Mouse (Mus musculus) forebrain, embryonic 13.5 days (tissue): ENCODE data around the gene Srsf10. TPM values are rescaled to one million over a fixed set of nuclear protein-coding genes. Genes with fewer than 3 reads are reported as not detected.

Source experiments
- ATAC-seq: fragments of 200-750 bp; cut with Nextera tagmentation; 2 replicates; pipeline ENCODE4 v1.8.0; 2017
- H3K27ac ChIP-seq: fragments of 300-500 bp; sonication (generic); 2 replicates; pipeline ENCODE4 v1.5.1; 2015; ENCODE audit warnings: inconsistent platforms, mild to moderate bottlenecking, moderate library complexity
- H3K27me3 ChIP-seq: fragments of 300-500 bp; sonication (generic); 2 replicates; pipeline ENCODE4 v1.6.1; 2015; ENCODE audit warnings: mild to moderate bottlenecking, inconsistent platforms
- H3K36me3 ChIP-seq: fragments of 300-500 bp; sonication (generic); 2 replicates; pipeline ENCODE4 v1.6.1; 2015; ENCODE audit warnings: mild to moderate bottlenecking, inconsistent platforms; ENCODE audit not compliant: poor library complexity, severe bottlenecking
- H3K4me1 ChIP-seq: fragments of 300-500 bp; sonication (generic); 2 replicates; pipeline ENCODE4 v1.6.1; 2015; ENCODE audit warnings: inconsistent platforms
- H3K4me2 ChIP-seq: fragments of 300-500 bp; sonication (generic); 2 replicates; pipeline ENCODE4 v1.6.1; 2015; ENCODE audit warnings: inconsistent platforms, mild to moderate bottlenecking, moderate library complexity
- H3K4me3 ChIP-seq: fragments of 300-500 bp; sonication (generic); 2 replicates; pipeline ENCODE4 v1.5.1; 2015; ENCODE audit warnings: mild to moderate bottlenecking, inconsistent platforms
- H3K9ac ChIP-seq: fragments of 300-500 bp; sonication (generic); 2 replicates; pipeline ENCODE4 v1.6.1; 2015; ENCODE audit warnings: mild to moderate bottlenecking, inconsistent platforms
- H3K9me3 ChIP-seq: fragments of 300-500 bp; sonication (generic); replicated peaks from 2 replicates; pipeline ENCODE4 v1.6.1; 2016; ENCODE audit warnings: inconsistent platforms
- WGBS: fragments of 180-500 bp; shearing (Covaris S2); methylation state at CpG from one replicate; pipeline ENCODE4 v1.1.7; 2015; 5-methylcytosine and 5-hydroxymethylcytosine counted together
- polyA plus RNA-seq: library from polyadenylated mRNA; unstranded; fragments of >200 nt; fragmentation: Nextera tagmentation; extraction: Ambion mirVana; gene quantifications from 2 replicates; pipeline ENCODE4 v1.2.1, GENCODE M21; 2015

Srsf10 gene
- polyA plus RNA-seq, 1 experiment from 2014 or later = 341 TPM

DNA sequence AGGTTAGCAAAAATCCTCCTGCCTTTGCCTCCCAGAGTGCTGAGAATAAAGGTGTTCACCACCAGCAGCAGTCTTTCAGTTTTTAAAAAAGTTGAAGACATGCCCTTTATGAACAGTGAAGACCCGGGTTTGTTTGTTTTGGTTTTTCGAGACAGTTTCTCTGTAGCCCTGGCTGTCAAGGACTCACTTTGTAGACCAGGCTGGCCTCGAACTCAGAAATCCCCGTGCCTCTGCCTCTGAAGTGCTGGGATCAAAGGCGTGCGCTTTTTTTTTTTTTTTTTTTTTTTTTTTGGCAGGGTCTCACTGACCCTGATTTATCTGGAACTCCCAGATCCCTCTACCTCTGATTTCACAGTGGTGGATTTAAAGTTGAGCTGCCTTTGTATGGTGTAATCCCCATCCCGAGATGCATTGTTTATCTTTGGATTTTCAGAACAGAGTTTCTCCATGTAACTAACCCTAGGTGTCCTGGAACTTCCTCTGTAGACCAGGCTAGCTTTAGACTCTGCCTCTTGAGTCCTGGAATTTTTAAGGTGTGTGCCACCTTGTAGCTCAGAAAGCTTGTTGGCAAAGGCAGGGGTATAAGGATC, 2.1 kb downstream of the Srsf10 start:
- ATAC-seq = no peak
- WGBS = 14% methylated on average over 7 of the region's 7 CpGs
- Histone ChIP-seq H3K4me1 (peaks cover 51% of the 10 kb centered on the region), H3K27me3 (no peaks in the 10 kb centered on the region), H3K36me3 (peaks cover 4% of the 10 kb centered on the region; the same call in 1 of the 2 replicates), H3K4me2 (peak overlapping the region; percentile 82), H3K27ac (no peak overlapping the region), H3K9me3 (no peaks in the 10 kb centered on the region), H3K9ac (peak overlapping the region; percentile 95), H3K4me3 (peak overlapping the region; percentile 74)

DNA sequence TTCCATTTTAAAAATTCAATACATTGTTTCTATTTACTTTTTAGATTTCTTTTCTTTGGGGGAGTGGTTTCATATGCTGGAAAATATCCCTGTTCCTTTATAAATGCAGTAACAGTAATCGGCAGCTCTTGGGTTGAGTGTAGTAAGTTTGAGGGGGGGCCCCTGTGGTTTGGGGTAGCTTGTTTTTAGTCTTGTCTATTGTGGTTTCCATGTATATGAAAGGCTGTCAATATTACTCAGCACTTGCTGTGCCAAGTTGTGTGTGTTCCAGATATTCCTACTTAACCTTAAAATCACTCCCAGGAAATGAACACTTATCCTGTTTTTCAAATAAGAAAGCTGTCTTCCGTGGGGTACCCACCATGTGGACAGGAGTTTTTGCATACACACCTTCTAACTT, 13.4 kb downstream of the Srsf10 start:
- Histone ChIP-seq H3K27ac (no peak overlapping the region), H3K9me3 (no peaks in the 10 kb centered on the region), H3K4me1 (peaks cover 32% of the 10 kb centered on the region), H3K36me3 (peaks cover 33% of the 10 kb centered on the region), H3K4me3 (no peak overlapping the region), H3K4me2 (no peak overlapping the region), H3K9ac (no peak overlapping the region), H3K27me3 (no peaks in the 10 kb centered on the region)
- 72% methylated on average over 2 of the region's 2 CpGs for WGBS
- ATAC-seq = no peak

DNA sequence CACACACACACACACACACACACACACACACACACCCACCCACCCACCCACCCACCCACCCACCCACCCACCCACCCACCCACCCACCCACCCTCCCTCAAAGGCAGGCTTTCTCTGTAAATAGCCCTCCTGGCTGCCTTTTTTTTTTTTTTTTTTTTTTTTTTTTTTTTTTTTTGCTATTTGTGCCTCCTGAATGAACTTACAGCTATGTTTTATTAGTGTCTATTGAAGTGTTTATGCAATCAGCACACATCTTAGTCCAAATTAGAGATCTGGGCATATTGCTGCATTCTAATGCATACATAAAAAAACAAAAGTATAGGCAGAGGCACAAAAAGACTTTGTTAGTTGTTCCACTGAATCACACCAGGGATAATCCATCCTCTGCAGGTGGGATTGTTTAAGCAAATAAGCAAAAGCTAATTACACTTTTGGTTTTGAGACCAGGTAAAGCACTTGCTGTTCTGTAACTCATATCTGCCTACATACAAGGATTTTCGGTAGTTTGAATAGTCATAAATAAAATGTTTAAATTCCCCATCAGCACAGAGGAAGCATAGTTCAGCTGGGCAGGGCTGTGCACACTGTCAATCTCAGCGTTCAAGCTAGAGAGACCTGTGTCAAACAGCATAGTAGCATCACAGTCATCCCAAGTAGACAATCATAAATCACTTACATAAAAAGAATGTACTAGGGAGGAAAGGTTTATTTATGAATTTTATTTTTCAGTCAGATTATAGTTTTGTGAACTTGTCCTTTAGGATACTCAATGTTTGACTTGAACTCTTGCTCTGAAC, 14.9 kb downstream of the Srsf10 start:
- 35% methylated on average over 2 of the region's 2 CpGs for WGBS
- Histone ChIP-seq H3K4me3 (peak overlapping the region; percentile 21), H3K27ac (no peak overlapping the region)

DNA sequence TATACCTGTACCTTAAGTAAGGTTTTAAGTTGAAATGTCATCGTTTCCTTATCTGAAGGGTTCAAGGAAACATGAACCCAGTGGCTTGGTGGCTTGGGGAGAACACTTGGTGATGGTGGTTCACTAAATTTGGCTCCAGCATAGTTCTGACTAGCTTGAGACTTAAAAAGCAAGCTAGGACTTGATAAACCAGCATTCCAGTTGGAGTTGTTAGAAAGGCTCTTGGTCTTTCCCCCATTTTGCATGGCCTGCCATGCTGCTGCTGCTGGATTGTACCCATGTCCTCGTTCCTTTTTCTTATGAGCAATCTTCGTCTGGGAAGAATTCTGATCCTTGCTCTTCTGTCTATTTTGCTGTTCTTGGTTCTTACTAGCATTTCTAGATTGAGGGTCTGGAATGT, 16.5 kb downstream of the Srsf10 start:
- H3K36me3 ChIP-seq = peaks cover 28% of the 10 kb centered on the region
- H3K4me1 ChIP-seq = peaks cover 63% of the 10 kb centered on the region
- H3K27me3 ChIP-seq = no peaks in the 10 kb centered on the region
- no peak overlapping the region for H3K27ac ChIP-seq
- no peaks in the 10 kb centered on the region for H3K9me3 ChIP-seq
- peak overlapping the region; percentile 84 for H3K4me2 ChIP-seq
- peak overlapping the region; percentile 95 for H3K9ac ChIP-seq
- ATAC-seq = no peak
- 55% methylated on average over 3 of the region's 3 CpGs for WGBS
- H3K4me3 ChIP-seq = peak overlapping the region; percentile 79

More for the DNA sequence above, 14.9 kb downstream of the Srsf10 start:
- ATAC-seq = no peak
- peaks cover 47% of the 10 kb centered on the region for H3K4me1 ChIP-seq
- H3K4me2 ChIP-seq = peak overlapping the region; percentile 49
- H3K9me3 ChIP-seq = no peaks in the 10 kb centered on the region
- peaks cover 33% of the 10 kb centered on the region for H3K36me3 ChIP-seq
- peak overlapping the region; percentile 54 for H3K9ac ChIP-seq
- H3K27me3 ChIP-seq = no peaks in the 10 kb centered on the region

DNA sequence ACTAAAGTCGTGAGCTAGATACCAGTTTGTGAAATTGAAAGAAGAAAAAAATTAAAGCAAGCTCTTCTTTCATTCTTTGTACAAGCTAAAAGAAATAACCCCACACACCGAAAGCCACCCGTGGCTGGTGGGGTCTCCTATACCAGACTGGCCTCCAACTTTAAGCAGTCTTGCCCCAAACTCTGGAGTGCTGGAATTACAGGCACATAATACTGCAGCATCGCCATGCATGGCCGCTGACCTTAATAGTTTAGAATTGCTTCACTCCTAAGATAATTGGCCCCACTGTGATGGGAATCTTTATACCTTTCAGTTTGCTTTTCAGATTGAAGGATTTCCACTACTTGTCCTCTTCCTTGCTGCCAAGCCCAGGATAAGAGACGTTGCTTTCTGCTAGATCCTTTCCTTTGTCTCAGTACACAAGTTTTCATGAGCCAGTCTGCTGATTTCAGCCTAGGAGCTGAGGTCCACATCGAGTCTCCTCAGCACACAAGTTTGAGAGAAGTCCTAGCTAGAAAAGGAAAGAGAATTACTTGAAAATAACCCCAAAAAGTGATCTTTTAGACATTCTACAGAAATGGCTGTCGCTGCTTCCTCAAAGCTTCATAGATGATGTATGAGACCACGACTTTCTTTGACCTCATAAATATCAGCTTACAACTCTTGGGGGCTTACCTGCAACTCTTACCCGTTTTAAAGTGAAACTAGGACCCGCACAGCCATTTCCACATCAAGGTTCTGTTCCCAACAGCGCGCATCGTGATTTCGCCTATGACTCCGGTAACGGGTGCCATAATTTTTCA, 17.2 kb downstream of the Srsf10 start:
- no peaks in the 10 kb centered on the region for H3K27me3 ChIP-seq
- WGBS = 8% methylated on average over 17 of the region's 17 CpGs
- peaks cover 28% of the 10 kb centered on the region; the same call in 1 of the 2 replicates for H3K36me3 ChIP-seq
- peaks cover 64% of the 10 kb centered on the region for H3K4me1 ChIP-seq
- H3K9me3 ChIP-seq = no peaks in the 10 kb centered on the region
- ATAC-seq = no peak
- peak overlapping the region; percentile 99 for H3K27ac ChIP-seq
- H3K4me2 ChIP-seq = peak overlapping the region; percentile 84
- peak overlapping the region; percentile 79 for H3K4me3 ChIP-seq
- H3K9ac ChIP-seq = peak overlapping the region; percentile 95

DNA sequence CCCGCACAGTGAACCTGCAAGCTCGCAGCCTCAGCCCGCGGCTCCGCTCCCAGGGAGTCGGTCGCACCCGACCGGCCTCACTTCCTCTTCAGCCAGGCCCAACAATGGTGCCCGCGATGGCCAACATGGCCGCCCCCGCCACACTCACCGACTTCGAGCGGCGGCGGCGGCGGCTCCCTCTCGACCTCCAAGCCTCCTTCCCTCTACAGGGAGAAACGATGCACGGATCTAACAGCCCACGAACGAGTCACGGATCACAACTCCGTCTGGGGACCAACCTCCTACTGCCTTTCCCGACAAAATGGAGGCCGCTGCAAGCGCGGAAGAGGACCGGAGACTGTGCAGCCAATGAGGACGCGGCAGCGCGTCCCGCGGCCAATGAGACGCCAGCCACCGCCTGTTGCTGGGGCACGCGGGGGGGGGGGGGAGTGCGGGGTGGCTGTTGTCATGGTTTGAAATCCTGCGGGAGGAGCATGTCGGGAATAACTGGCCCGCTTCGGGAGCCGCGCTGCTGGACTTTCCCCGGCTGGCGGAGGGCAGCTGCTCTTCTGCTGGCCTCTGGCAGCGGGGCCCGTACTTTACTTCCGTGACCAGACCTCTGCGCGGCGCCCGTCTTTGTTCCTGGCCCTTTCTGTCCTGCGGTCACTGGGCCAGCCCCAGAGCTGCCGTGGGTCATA, 18.1 kb downstream of the Srsf10 start, which contains the start of gene Pnrc2:
Gene Pnrc2, minus strand, starts transcription at position 325 of the 677 bp plus-strand sequence.
- under 1% methylated on average over 57 of the region's 60 CpGs for WGBS
- Histone ChIP-seq H3K4me1 (peaks cover 64% of the 10 kb centered on the region), H3K9me3 (no peaks in the 10 kb centered on the region), H3K4me2 (peak within 1 kb of the TSS; percentile 84), H3K36me3 (peaks cover 28% of the 10 kb centered on the region; the same call in 1 of the 2 replicates), H3K27ac (peak within 1 kb of the TSS; percentile 99), H3K4me3 (peak within 1 kb of the TSS; percentile 79), H3K9ac (peak within 1 kb of the TSS; percentile 95), H3K27me3 (no peaks in the 10 kb centered on the region)
- ATAC-seq = peak; percentile 96

DNA sequence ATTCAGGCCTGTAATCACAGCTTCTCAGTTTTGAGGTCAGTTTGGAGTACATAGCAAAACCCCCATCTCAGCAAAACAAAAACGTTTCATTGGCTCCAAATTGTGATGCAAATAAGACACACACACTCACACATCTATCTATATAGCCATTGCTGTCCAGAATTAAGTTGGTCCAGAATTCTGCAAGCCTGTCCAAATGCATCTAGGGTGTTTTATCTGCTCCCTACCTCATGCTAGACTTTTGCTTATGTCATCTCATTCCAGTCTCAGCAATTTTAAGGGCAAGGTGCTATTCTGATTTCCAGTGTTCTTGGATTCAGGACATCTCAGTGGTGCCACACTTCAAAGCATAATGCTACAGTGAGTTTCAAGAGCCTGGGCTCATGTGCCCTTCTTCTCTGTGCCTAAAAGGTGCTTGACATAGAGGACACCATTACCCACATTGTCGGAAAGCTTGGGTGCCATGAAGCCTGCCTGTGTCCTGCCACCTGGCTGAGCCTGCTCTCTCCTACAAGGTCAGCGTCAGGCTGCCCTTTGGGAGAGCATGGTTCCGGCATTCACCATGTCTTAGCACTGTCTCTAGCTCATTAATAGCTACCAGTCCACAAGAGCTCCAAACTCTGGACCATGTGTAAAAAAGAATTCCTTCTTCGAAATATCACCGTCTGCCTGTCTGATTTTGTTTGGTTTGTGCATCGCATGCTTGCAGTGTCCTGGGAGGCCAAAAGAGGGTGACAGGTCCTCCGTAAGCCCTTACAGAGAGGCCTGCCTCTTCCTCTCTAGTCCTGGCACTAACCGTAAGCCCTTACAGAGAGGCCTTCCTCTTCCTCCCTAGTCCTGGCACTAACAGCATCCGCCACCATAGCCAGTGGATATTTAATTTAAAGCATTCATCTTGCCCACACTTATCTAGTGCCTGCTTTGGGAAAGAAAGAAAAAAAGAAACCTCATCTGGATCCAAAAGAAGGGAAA, 19.3 kb downstream of the Srsf10 start:
- Histone ChIP-seq H3K4me3 (no peak overlapping the region), H3K4me2 (peak overlapping the region; percentile 84), H3K36me3 (peaks cover 18% of the 10 kb centered on the region; the same call in 1 of the 2 replicates), H3K9ac (peak overlapping the region; percentile 95), H3K4me1 (peaks cover 55% of the 10 kb centered on the region), H3K27me3 (no peaks in the 10 kb centered on the region), H3K27ac (peak overlapping the region; percentile 99), H3K9me3 (no peaks in the 10 kb centered on the region)
- WGBS = 78% methylated on average over 10 of the region's 10 CpGs
- no peak for ATAC-seq

DNA sequence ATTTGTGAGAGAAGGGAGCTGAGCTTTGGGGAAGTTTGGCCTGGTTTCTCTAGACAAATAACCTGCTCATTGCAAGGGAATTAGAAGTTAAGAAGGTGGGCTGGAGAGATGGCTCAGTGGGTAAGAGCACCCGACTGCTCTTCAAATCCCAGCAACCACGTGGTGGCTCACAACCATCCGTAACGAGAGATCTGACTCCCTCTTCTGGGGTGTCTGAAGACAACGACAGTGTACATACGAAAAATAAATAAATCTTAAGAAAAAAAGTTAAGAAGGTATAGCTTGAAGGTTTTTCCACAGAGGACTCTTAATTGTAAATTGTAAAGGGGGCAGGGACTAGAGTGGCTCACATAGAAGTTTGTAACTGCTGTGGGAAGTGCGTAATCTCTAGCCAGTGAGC, 20.0 kb downstream of the Srsf10 start:
- Histone ChIP-seq H3K4me2 (no peak overlapping the region), H3K9me3 (no peaks in the 10 kb centered on the region), H3K4me1 (peaks cover 52% of the 10 kb centered on the region), H3K27me3 (no peaks in the 10 kb centered on the region), H3K4me3 (no peak overlapping the region), H3K27ac (no peak overlapping the region), H3K9ac (no peak overlapping the region), H3K36me3 (peaks cover 16% of the 10 kb centered on the region; the same call in 1 of the 2 replicates)
- 24% methylated on average over 7 of the region's 7 CpGs for WGBS
- no peak for ATAC-seq

DNA sequence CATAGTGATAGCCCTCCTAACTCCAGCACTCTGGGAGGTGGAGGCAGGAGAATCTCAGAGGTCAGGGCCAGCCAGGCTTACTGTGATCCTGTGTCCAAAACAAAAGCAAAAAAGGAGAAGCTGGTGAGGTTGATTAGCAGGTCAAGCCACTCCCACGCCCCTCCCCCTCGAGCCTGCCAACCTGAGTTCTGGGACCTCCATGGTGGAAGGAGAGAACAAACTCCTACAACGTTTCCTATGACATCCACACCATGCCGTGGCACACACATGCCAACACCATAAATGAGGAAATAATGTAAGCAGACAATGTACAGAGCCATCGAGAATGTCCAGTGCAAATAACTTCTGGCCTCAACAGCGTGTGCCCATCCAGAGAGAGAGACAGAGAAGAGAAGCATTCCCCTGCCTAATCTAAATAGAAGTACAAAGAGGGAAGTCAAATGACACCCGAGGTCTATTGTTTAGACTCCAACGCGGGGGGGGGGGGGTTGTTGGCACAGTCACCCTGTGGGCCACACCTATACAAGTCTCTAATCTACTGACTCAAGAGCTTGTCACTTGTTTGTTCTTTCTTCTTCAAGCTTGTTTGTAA, 20.5 kb downstream of the Srsf10 start:
- Histone ChIP-seq H3K4me1 (peaks cover 47% of the 10 kb centered on the region), H3K27me3 (no peaks in the 10 kb centered on the region), H3K9ac (peak overlapping the region; percentile 54), H3K4me2 (peak overlapping the region; percentile 52), H3K36me3 (peaks cover 14% of the 10 kb centered on the region; the same call in 1 of the 2 replicates), H3K27ac (no peak overlapping the region), H3K9me3 (no peaks in the 10 kb centered on the region), H3K4me3 (peak overlapping the region; percentile 12; the same call in 1 of the 2 replicates)
- no peak for ATAC-seq
- 2% methylated on average over 9 of the region's 9 CpGs for WGBS

DNA sequence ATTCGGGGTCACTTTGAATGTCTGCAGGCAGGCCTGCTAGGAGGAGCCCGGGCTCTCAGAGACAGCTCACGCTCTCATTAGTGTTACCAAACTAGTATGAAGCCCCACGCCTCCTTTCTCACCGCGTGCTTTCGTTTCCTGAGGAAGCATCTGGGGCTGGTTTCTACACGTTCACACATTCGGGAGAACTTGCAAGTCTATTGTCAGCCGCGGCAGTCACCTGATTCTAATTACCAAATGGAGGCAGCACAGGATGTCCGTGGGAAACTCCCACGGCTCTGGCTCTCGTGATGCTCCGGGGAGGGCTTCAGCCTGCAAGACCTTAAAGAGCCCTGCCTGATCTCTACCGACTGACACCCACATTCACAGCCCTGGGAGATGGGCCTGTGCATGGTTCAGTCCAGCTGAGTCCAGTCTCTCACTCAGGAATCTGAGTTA, 21.1 kb downstream of the Srsf10 start:
- Histone ChIP-seq H3K4me2 (peak overlapping the region; percentile 52), H3K36me3 (peaks cover 11% of the 10 kb centered on the region; the same call in 1 of the 2 replicates), H3K9ac (peak overlapping the region; percentile 54), H3K27me3 (no peaks in the 10 kb centered on the region), H3K4me1 (peaks cover 43% of the 10 kb centered on the region), H3K9me3 (no peaks in the 10 kb centered on the region), H3K27ac (no peak overlapping the region), H3K4me3 (peak overlapping the region; percentile 12; the same call in 1 of the 2 replicates)
- ATAC-seq = no peak
- WGBS = 3% methylated on average over 16 of the region's 16 CpGs
